Mouse (Mus musculus) hindbrain, embryonic 10.5 days (tissue): ENCODE data around the gene Pdik1l. TPM values are rescaled to one million over a fixed set of nuclear protein-coding genes. Genes with fewer than 3 reads are reported as not detected.

Source experiments
- DNase-seq: peaks from one replicate; pipeline ENCODE4 v3.0.0-alpha.2; 2017; ENCODE audit warnings: low spot score
- H3K27ac ChIP-seq: fragments of 300-500 bp; sonication (generic); 2 replicates; pipeline ENCODE4 v1.5.1; 2016; ENCODE audit warnings: mild to moderate bottlenecking, moderate library complexity
- H3K27me3 ChIP-seq: fragments of 300-500 bp; sonication (generic); 2 replicates; pipeline ENCODE4 v1.6.1; 2016; ENCODE audit warnings: mild to moderate bottlenecking; ENCODE audit not compliant: poor library complexity, insufficient read depth, severe bottlenecking
- H3K36me3 ChIP-seq: fragments of 300-500 bp; sonication (generic); 2 replicates; pipeline ENCODE4 v1.6.1; 2016; ENCODE audit warnings: mild to moderate bottlenecking, moderate library complexity
- H3K4me1 ChIP-seq: fragments of 300-500 bp; sonication (generic); replicated peaks from 2 replicates; pipeline ENCODE4 v1.6.1; 2016; ENCODE audit warnings: mild to moderate bottlenecking
- H3K4me3 ChIP-seq: fragments of 300-500 bp; sonication (generic); 2 replicates; pipeline ENCODE4 v1.5.1; 2016; ENCODE audit warnings: mild to moderate bottlenecking, moderate library complexity
- H3K9me3 ChIP-seq: fragments of 300-500 bp; sonication (generic); 2 replicates; pipeline ENCODE4 v1.6.1; 2016; ENCODE audit warnings: mild to moderate bottlenecking, moderate library complexity
- whole genome bisulfite sequencing: fragments of 180-500 bp; shearing (Covaris S2); methylation state at CpG from one replicate; pipeline ENCODE4 v1.1.7; 2016; 5-methylcytosine and 5-hydroxymethylcytosine counted together
- polyA plus RNA-seq: library from polyadenylated mRNA; unstranded; fragments of >200 nt; fragmentation: Nextera tagmentation; extraction: Ambion mirVana; gene quantifications from 2 replicates; pipeline ENCODE4 v1.2.1, GENCODE M21; 2016

Gene Pdik1l
- polyA plus RNA-seq, 1 experiment from 2014 or later, result 18.1 TPM

DNA sequence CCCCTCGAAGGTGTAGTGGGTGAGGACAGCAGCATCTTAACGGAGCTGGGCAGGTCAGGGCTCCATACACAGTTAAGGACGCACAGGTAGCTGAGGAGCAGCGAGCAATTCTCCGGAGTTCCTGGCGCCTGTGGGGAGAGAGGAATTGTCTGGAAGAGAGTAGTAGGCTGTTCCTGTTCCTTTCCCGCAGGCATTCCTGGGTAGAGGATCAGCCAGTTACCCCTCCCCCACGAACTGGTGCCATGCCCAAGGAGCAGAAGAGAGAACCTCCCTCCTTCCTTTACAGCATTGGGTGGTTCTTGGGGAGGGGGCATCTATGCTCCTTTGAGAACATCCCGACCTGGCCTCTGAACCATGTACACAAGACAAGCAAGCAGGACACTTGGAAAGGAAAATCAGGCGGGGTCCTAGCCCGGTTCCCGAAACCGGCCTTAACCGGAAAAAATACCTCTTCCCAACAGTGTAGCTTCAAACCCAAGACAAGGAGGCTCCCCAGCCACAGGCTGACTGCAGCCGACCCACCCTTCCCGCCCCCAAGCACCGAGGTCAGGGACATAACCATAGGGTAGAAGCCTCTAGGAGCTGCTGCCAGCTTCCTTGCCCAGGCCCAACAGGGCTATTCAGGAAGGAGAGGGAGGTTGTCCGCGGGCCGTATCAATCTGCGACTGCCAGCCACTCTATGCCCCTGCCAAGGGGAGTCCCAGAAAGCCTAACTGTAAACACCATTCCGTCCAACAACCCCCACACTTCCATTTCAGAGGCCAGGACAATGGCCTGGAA, 35.4 kb downstream of the Pdik1l start:
- peak overlapping the region; percentile 86 for H3K27ac ChIP-seq
- peak; percentile 42 for DNase-seq
- no peaks in the 10 kb centered on the region for H3K9me3 ChIP-seq
- peak overlapping the region; percentile 58 for H3K4me3 ChIP-seq
- H3K27me3 ChIP-seq, result peaks cover 89% of the 10 kb centered on the region
- no peaks in the 10 kb centered on the region for H3K36me3 ChIP-seq
- WGBS, result 2% methylated on average over 22 of the region's 22 CpGs
- H3K4me1 ChIP-seq, result peaks cover 99% of the 10 kb centered on the region

DNA sequence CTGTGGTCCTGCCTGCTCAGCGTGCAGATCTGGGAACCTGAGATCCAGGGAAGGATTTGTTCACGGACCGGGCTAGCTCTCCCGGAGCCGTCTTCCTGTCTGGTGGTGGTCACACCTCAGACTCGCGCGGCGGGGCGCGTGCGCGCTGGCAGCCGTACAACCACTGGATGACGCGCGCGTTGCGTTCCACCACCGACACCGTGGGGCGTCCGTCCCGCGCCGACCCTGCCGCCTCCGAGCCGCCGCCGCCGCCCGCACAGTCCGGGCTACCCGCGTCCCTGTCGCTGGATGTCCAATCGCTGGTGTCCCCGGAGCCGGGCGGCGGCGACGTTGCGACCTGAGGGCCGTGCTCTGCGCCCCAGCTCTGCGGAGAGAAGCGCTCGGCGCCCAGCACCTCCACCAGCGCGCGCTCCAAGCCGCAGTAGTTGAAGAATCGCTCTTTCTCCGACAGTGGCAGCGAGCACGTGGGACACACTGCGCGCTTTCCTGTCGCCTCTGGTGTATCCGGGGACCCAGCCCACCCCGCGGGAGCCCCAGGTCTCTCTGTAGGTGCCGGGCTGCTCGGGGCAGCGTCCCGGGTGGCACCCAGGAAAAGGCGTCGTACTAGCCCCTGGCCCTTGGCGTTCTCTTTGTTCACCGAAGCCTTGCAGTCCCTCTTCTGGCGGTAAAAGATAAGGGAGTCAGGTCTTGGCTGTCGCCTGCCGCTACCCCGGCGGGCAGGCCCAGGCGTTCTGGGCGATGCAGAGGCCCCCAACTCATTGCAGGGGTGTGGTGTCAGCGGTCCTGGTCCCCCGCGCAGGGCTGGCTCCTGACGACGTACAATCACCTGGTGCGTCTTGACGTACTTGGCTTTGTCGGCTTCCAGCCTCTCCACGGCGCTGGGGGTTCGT, 36.2 kb downstream of the Pdik1l start:
- H3K36me3 ChIP-seq, result no peaks in the 10 kb centered on the region
- H3K27ac ChIP-seq, result peak overlapping the region; percentile 86
- peak; percentile 67 for DNase-seq
- peak overlapping the region; percentile 58 for H3K4me3 ChIP-seq
- H3K27me3 ChIP-seq, result peaks cover 98% of the 10 kb centered on the region
- under 1% methylated on average over 91 of the region's 91 CpGs for WGBS
- H3K9me3 ChIP-seq, result no peaks in the 10 kb centered on the region
- H3K4me1 ChIP-seq, result peaks cover 97% of the 10 kb centered on the region

DNA sequence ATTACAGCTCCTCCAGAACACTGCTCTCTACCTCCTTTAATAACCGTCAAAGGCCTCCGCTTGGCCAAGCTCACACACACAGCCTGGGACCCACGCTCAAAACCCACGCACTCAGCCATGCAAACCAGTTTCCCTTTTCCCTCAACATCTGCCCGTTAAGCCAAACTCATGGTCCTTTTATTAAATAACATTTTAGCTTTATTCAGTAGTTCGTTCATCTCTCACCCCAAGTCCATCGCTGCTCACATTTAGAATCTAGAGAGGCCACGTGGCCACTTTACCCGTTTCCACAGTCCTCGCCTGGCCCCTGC, 36.8 kb downstream of the Pdik1l start:
- WGBS, result 8% methylated on average over 10 of the region's 10 CpGs
- H3K27ac ChIP-seq, result peak overlapping the region; percentile 86

DNA sequence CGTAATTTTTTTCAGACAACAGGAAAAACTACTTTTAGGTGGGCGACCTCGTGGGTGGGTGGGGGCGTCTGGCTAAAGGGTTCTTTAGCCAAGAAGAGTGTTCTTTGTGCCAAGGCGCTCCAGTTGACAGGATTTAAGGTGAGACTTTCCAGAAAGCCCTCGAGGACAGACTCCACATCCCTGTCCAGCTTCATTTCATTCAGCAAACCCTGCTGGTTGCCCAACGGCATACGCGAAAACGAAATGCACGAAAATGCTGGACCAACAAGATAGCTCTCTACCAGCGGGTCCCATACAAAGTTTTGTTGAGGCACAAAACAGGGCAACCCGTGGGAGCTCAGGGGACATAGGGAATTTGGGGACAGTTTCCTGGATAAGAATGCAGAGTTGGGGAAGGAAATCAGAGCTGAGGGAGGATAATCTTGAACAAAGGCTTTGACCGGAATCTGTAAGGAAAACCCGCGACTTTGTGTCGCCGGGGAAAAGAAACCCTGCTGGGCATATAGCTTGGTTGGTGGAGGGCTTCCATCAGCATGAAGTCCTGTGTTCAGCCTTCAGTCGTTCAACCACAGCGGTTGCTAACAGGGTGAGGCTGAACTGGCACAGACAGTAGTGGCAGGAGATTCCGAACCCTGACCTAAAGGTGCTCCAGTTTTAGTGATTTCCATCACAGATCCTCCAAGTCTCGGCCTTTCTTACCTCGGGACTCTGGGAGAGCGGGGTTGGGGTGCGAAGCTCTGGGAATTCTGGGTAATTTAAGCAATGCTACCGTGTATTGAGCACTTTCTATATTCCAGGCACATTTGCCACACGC, 37.4 kb downstream of the Pdik1l start:
- Histone ChIP-seq H3K4me3 (peak overlapping the region; percentile 58), H3K4me1 (peaks cover 97% of the 10 kb centered on the region), H3K27ac (peak overlapping the region; percentile 86; the same call in 1 of the 2 replicates), H3K27me3 (peaks cover 94% of the 10 kb centered on the region), H3K36me3 (no peaks in the 10 kb centered on the region), H3K9me3 (no peaks in the 10 kb centered on the region)
- DNase-seq, result peak; percentile 40
- WGBS, result 5% methylated on average over 27 of the region's 27 CpGs

More for the DNA sequence above, 36.8 kb downstream of the Pdik1l start:
- Histone ChIP-seq H3K4me1 (peaks cover 97% of the 10 kb centered on the region), H3K36me3 (no peaks in the 10 kb centered on the region), H3K27me3 (peaks cover 100% of the 10 kb centered on the region), H3K9me3 (no peaks in the 10 kb centered on the region), H3K4me3 (peak overlapping the region; percentile 58)
- DNase-seq, result no peak

DNA sequence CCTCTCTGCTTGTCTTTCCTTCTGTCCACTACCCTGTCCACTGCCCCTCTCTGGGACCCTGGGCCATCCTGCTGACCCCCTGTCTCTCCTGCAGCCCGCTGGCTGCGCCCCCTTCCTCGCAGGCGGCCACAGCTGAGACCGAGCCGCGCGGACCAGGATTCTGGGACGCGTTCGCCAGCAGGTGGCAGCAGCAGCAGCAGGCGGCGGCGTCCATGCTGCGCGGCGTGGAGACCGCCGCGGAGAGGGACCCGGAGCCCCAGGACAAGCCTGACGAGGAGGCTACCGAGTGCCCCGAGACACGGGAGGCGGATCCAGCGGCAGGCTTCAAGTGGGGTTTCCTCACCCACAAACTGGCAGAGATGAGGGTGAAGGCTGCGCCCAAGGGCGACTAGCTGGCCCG, 38.0 kb downstream of the Pdik1l start:
- WGBS, result 1% methylated on average over 30 of the region's 30 CpGs
- peaks cover 87% of the 10 kb centered on the region for H3K27me3 ChIP-seq
- peak overlapping the region; percentile 58 for H3K4me3 ChIP-seq
- DNase-seq, result peak; percentile 83
- peak overlapping the region; percentile 60; the same call in 1 of the 2 replicates for H3K27ac ChIP-seq
- no peaks in the 10 kb centered on the region for H3K36me3 ChIP-seq
- H3K9me3 ChIP-seq, result no peaks in the 10 kb centered on the region
- peaks cover 96% of the 10 kb centered on the region for H3K4me1 ChIP-seq

DNA sequence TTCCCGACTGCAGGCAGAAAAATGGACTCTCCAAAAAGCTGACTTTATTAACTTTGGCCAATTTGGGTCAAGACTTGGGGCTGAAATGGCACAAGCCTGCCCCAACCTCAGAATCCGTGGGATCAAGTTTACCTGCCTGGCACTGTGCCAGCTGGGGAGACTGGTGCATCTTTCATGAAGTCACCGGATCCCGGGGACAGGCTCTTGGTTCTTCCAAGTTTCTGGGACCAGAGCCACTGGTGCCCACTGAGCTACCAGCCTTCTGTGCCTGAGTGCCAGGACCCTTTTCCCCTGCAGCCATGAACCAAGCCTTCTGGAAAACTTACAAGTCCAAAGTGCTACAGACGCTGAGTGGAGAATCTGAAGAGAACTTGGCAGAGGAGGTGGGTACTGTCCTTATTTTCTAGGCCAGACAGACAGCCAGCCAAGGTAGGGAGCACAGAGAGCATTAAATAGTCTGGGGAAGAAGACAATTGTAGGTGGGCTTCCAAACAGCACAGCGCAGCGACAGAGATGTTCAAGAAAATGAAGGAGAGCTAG, 40.9 kb downstream of the Pdik1l start, which contains the start of gene Gm30191:
Gene Gm30191 (plus strand): TSS at position 217 of the 540 bp plus-strand sequence.
- no peak for DNase-seq
- WGBS, result 72% methylated on average over 7 of the region's 7 CpGs
- peaks cover 10% of the 10 kb centered on the region for H3K36me3 ChIP-seq
- peaks cover 80% of the 10 kb centered on the region for H3K4me1 ChIP-seq
- peak within 1 kb of the TSS; percentile 89 for H3K27ac ChIP-seq
- no peaks in the 10 kb centered on the region for H3K9me3 ChIP-seq
- H3K27me3 ChIP-seq, result peaks cover 59% of the 10 kb centered on the region
- H3K4me3 ChIP-seq, result peak within 1 kb of the TSS; percentile 93

DNA sequence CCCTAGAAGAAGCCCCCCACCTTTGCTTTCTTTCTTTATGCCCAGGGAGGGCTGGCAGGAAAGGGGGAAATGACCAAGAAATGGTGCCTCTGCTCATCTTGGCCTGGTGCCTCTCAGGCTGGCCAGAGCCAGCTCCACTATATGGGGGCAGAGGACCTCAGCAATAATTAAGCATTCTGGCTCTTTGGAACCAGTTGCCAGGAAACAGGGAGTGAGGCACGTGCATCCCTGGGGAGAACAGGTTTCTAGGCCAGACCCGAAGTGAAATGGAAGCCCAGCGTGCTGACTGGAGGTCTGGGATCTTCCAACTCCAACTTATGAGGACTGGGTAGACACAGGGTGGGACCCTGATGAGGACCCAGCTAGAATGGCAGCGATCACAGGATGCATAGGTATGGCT, 41.4 kb downstream of the Pdik1l start:
- H3K4me3 ChIP-seq, result peak overlapping the region; percentile 93; the same call in 1 of the 2 replicates
- peak overlapping the region; percentile 89; the same call in 1 of the 2 replicates for H3K27ac ChIP-seq
- no peaks in the 10 kb centered on the region for H3K9me3 ChIP-seq
- peak; percentile 31 for DNase-seq
- peaks cover 53% of the 10 kb centered on the region for H3K27me3 ChIP-seq
- H3K4me1 ChIP-seq, result peaks cover 75% of the 10 kb centered on the region
- 29% methylated on average over 4 of the region's 4 CpGs for WGBS
- peaks cover 10% of the 10 kb centered on the region for H3K36me3 ChIP-seq

DNA sequence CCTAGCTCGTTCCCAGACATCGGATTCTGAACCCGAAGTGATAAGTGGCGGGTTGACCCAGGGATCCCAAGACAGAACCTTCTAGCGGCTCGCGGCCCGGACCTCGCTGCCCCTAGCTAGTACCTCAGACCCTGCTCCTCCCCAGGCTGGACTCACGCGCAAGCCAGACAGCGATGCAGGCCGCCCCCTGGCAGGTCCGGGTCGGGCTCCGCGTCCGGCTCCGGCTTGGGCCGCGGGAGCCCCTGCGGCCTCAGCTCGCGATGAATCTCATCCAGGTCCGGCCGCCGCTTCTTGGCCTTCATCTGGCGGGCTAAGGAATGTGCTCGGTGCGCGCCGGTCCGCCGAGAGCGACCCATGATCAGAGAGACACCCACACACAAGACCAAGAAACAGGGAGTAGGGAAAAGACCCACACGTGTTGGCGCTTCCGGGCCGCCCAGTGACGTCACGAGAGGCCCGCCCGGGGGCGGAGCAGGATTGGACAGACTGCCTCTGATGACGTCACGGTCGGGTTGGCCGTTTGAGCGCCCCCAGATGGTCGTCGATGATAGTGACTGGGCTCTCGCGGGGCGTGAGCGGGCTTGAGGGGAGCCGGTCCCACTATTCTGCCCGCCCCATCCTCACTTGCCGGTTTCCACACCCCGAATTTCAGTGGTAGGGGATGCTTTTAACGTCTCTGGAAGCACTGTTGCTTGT, 42.4 kb downstream of the Pdik1l start, which contains the start of gene Zfp593:
Gene Zfp593 (minus strand): TSS at position 445 of the 696 bp plus-strand sequence.
- peaks cover 65% of the 10 kb centered on the region for H3K4me1 ChIP-seq
- peaks cover 44% of the 10 kb centered on the region for H3K27me3 ChIP-seq
- DNase-seq, result peak; percentile 94
- H3K9me3 ChIP-seq, result no peaks in the 10 kb centered on the region
- WGBS, result under 1% methylated on average over 60 of the region's 60 CpGs
- H3K36me3 ChIP-seq, result peaks cover 10% of the 10 kb centered on the region
- H3K4me3 ChIP-seq, result peak within 1 kb of the TSS; percentile 93
- H3K27ac ChIP-seq, result peak within 1 kb of the TSS; percentile 89

DNA sequence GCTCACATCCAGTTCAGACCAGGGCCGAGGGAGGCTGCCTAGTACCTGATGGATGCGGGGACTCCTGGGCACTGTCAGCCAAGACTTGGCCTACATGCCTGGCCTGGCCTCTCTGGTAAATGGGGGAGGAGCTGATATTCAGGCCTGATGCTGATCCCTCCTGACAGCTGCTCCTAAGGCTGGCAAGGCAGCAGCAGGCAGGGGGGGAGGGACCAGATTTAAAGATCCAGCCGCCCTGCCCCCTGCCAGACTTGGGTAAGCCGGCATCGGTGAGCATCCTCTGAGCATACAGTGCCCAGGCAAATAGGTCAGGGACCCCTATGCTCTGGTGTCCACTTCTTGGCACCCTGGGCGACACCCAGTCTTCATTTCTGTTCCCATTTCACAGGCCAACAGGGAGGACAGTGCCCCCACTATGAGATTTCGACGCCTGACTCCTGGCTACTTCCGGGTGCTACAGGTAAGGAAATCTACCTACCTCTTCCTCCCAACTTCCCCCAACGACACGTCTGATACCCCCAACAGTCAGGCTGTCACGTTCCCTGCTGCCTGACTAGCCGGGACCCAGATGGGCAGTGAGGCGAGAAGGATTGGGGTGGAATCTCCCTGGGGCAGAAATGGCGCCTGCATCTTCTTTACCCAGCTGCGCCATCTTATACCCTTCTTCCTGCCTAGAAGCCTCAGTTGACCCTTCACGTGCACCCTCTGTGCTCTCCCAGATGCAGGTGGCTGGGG, 44.0 kb downstream of the Pdik1l start, which contains the start of gene E130218I03Rik:
Gene E130218I03Rik (plus strand): TSS at position 147 of the 735 bp plus-strand sequence.
- H3K4me3 ChIP-seq, result peak within 1 kb of the TSS; percentile 93
- 91% methylated on average over 17 of the region's 17 CpGs for WGBS
- no peak within 1 kb of the TSS for H3K27ac ChIP-seq
- H3K36me3 ChIP-seq, result peaks cover 10% of the 10 kb centered on the region
- peaks cover 53% of the 10 kb centered on the region for H3K4me1 ChIP-seq
- no peak for DNase-seq
- no peaks in the 10 kb centered on the region for H3K9me3 ChIP-seq
- H3K27me3 ChIP-seq, result peaks cover 34% of the 10 kb centered on the region

DNA sequence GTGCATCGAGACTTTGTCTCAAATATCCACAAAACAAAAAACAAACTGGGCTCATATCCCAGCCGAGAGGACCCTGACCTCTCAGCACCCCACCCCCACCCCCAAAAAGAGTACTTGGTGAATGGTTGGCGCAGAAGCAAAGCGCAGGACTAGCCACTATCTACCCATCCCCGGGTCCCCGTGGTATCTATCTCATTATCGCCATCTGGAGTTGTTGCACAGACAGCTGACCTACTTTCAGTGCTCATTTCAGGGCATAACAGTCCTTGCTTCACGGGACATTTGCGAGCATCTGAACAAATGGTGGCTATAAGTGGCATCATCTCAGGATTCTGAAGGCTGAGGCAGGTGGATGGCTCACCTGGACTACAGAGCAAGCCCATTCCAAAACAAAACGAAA, 49.0 kb downstream of the Pdik1l start:
- no peak for DNase-seq
- peaks cover 40% of the 10 kb centered on the region for H3K27me3 ChIP-seq
- whole genome bisulfite sequencing, result 18% methylated on average over 10 of the region's 10 CpGs
- peaks cover 22% of the 10 kb centered on the region for H3K4me1 ChIP-seq
- H3K27ac ChIP-seq, result no peak overlapping the region
- H3K36me3 ChIP-seq, result peaks cover 5% of the 10 kb centered on the region
- H3K4me3 ChIP-seq, result peak overlapping the region; percentile 25
- H3K9me3 ChIP-seq, result no peaks in the 10 kb centered on the region

DNA sequence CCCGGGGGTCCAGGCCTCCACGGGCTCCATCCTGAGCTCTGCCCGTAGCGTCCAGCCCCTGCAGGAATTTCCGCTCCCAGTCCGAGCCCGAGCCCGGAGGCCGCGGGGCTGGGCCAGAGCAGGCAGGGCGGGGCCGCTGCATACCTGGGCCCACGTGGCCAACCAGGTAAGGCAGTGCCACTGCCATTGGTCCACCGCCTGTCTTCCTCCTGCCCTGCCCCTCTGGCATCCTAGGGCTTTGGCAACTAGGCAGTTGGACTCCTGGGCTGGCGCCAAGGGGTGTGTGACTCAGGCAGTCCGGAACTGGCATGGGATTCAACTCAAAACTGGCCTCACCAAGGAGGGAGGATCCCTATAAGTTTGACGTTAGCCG, 49.4 kb downstream of the Pdik1l start, which contains the start of gene Cnksr1:
Gene Cnksr1 (minus strand): TSS at position 121 of the 373 bp plus-strand sequence.
- WGBS, result 3% methylated on average over 18 of the region's 18 CpGs
- Histone ChIP-seq H3K27ac (no peak within 1 kb of the TSS), H3K4me1 (peaks cover 19% of the 10 kb centered on the region), H3K36me3 (peaks cover under 1% of the 10 kb centered on the region), H3K9me3 (no peaks in the 10 kb centered on the region), H3K4me3 (peak within 1 kb of the TSS; percentile 25), H3K27me3 (peaks cover 42% of the 10 kb centered on the region)
- DNase-seq, result peak; percentile 13
